Mouse (Mus musculus) hindbrain, embryonic 12.5 days (tissue): ENCODE results near the gene Gm3880. TPM values are rescaled to one million over a fixed set of nuclear protein-coding genes. Genes with fewer than 3 reads are reported as not detected.

Experiments
- polyA plus RNA-seq: library from polyadenylated mRNA; unstranded; fragments of >200 nt; fragmentation: Nextera tagmentation; extraction: Ambion mirVana; gene quantifications from 2 replicates; pipeline ENCODE4 v1.2.1, GENCODE M21; 2016

Gene Gm3880
- polyA plus RNA-seq, 1 experiment from 2014 or later, result not detected

Other genes with a start within 250 kb of the Gm3880 start
- 9.5 and 9.7 TPM in 2 replicates for gene Hdac8, start 181.6 kb downstream of the Gm3880 start, polyA plus RNA-seq
- gene Phka1, start 42.7 kb downstream of the Gm3880 start, polyA plus RNA-seq, result 7.8 and 9.5 TPM in 2 replicates
- gene Gm9112, start 20.7 kb upstream of the Gm3880 start, polyA plus RNA-seq, result not detected in 2 replicates
- gene Dmrtc1b, start 20.9 kb upstream of the Gm3880 start, polyA plus RNA-seq, result not detected in 2 replicates
- gene Dmrtc1c1, start 116.0 kb upstream of the Gm3880 start, polyA plus RNA-seq, result not detected in 2 replicates
- gene Dmrtc1c2, start 167.6 kb upstream of the Gm3880 start, polyA plus RNA-seq, result not detected in 2 replicates
- not detected in 2 replicates for gene 1700031F05Rik, start 181.0 kb upstream of the Gm3880 start, polyA plus RNA-seq
- gene Dmrtc1a, start 221.7 kb upstream of the Gm3880 start, polyA plus RNA-seq, result 0.74 and 0.80 TPM in 2 replicates
- not detected in 2 replicates for gene 1700011M02Rik, start 221.9 kb upstream of the Gm3880 start, polyA plus RNA-seq
- gene 1700018G05Rik, start 241.4 kb upstream of the Gm3880 start, polyA plus RNA-seq, result not detected in 2 replicates